Mouse (Mus musculus) liver, embryonic 14.5 days (tissue): ENCODE measurements at regions not wholly inside any gene's neighbourhood (a gene's known extent, or its start where the extent isn't known, plus 50 kb on each side); places are given as distances from the start of the nearest gene placed in this dataset.

Source experiments
- ATAC-seq: fragments of 200-750 bp; cut with Nextera tagmentation; 2 replicates; pipeline ENCODE4 v1.8.0; 2017; ENCODE audit warnings: moderate number of reproducible peaks, mild to moderate bottlenecking, moderate library complexity; ENCODE audit not compliant: insufficient read depth
- DNase-seq, 3 experiments: peaks; one replicate each; pipeline ENCODE4 v3.0.0-alpha.2; 2012 to 2013; ENCODE audit warnings: low read depth in 3 of 3, low spot score in 3 of 3
- H3K27ac ChIP-seq: fragments of 300-500 bp; sonication (generic); 2 replicates; pipeline ENCODE4 v1.5.1; 2014; ENCODE audit warnings: moderate library complexity, mild to moderate bottlenecking, control low read depth, inconsistent platforms
- H3K27me3 ChIP-seq: fragments of 300-500 bp; sonication (generic); 2 replicates; pipeline ENCODE4 v1.6.1; 2014; ENCODE audit warnings: mild to moderate bottlenecking, low read length, moderate library complexity; ENCODE audit not compliant: control insufficient read depth, insufficient read depth
- H3K36me3 ChIP-seq: fragments of 300-500 bp; sonication (generic); replicated peaks from 2 replicates; pipeline ENCODE4 v1.6.1; 2014; ENCODE audit warnings: low read depth; ENCODE audit not compliant: control insufficient read depth, insufficient read depth
- H3K4me1 ChIP-seq, 2 experiments: fragments of 200-500 bp in 1 of 2; fragments of 300-500 bp in 1 of 2; sonication (generic) in 1 of 2; replicated peaks; 2 replicates each; pipeline ENCODE4 v1.6.1; 2012 to 2014; ENCODE audit warnings: antibody characterized with exemption in 1 of 2, inconsistent platforms in 1 of 2, low read length in 1 of 2; ENCODE audit not compliant: control insufficient read depth in 2 of 2, insufficient read depth in 2 of 2
- H3K4me2 ChIP-seq: fragments of 300-500 bp; sonication (generic); 2 replicates; pipeline ENCODE4 v1.6.1; 2014; ENCODE audit warnings: low read depth, mild to moderate bottlenecking, control low read depth, moderate library complexity
- H3K4me3 ChIP-seq, 2 experiments: fragments of 200-500 bp in 1 of 2; fragments of 300-500 bp in 1 of 2; sonication (generic) in 1 of 2; 2 replicates each; pipeline ENCODE4 v1.5.1; 2012 to 2014; ENCODE audit warnings: low read depth in 2 of 2, low read length in 2 of 2, mild to moderate bottlenecking in 2 of 2, control low read depth in 1 of 2, inconsistent platforms in 1 of 2, moderate library complexity in 1 of 2; ENCODE audit not compliant: insufficient read depth in 1 of 2
- H3K9ac ChIP-seq: fragments of 300-500 bp; sonication (generic); replicated peaks from 2 replicates; pipeline ENCODE4 v1.6.1; 2014; ENCODE audit warnings: mild to moderate bottlenecking, control low read depth, moderate library complexity
- H3K9me3 ChIP-seq: fragments of 300-500 bp; sonication (generic); 2 replicates; pipeline ENCODE4 v1.6.1; 2016; ENCODE audit warnings: low read length, mixed read lengths; ENCODE audit not compliant: control insufficient read depth
- CTCF ChIP-seq: IDR thresholded peaks from 2 replicates; pipeline ENCODE4 v1.5.1; 2016; ENCODE audit warnings: antibody characterized with exemption, low read depth, control low read depth
- EP300 ChIP-seq: IDR thresholded peaks from 2 replicates; pipeline ENCODE4 v1.6.1; 2016; ENCODE audit warnings: antibody characterized with exemption, low read depth
- WGBS: fragments of 180-500 bp; shearing (Covaris S2); extraction: QIAGEN DNeasy Blood & Tissue Kit; methylation state at CpG from one replicate; pipeline ENCODE4 v1.1.7; 2014; ENCODE audit not compliant: insufficient replicate concordance; 5-methylcytosine and 5-hydroxymethylcytosine counted together

DNA sequence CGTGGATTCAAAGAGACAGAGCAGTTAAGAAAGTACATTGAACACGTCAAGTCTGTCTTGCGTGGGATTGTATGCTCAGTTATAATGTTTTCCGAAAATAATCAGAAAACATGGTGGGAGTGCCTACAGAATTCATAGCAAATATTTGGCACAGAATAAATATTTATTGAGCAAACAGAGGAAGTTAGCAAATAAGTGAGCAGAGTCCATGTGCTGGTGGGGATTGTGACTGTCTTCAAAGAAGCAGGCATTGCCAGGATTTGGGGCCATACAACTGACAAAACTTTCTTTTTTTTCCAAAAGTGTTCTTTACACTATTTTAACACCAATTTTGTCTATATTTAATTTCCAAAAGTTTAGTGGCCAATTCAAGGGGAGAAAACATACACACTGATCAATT is 1729.8 kb downstream of the AI429214 start:
- no peak overlapping the region for H3K27ac ChIP-seq
- TF ChIP-seq EP300, result no peak
- no peak for TF ChIP-seq CTCF
- no peak overlapping the region for H3K9ac ChIP-seq
- no peak overlapping the region for H3K4me2 ChIP-seq
- H3K4me1 ChIP-seq, result no peaks in the 10 kb centered on the region
- DNase-seq (peak in 1 of 3 experiments; percentile 2), ATAC-seq (no peak)
- H3K9me3 ChIP-seq, result no peaks in the 10 kb centered on the region
- H3K27me3 ChIP-seq, result no peaks in the 10 kb centered on the region
- no peaks in the 10 kb centered on the region for H3K36me3 ChIP-seq
- no peak overlapping the region for H3K4me3 ChIP-seq
- 69% methylated on average over 4 of the region's 4 CpGs for WGBS

DNA sequence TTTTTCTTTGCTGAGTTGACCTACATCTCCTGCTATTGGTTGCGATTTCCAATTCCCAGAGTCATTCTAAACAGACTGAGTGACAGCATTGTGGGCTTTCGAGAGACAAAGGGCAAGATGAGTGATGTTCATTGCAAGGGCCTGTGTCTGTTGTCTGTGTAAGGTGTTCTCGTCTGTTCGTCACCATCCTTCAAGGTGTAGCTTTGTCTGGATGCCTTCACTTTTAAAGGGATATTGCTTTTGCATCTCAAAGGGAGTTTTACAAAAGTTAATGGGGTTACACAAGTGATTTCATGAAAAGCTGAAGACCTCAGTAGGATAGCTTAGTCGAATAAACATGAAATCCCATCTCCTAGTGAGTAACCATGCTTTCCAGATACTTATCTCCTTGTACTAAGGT is 1731.9 kb downstream of the AI429214 start:
- no peaks in the 10 kb centered on the region for H3K27me3 ChIP-seq
- no peaks in the 10 kb centered on the region for H3K4me1 ChIP-seq
- no peaks in the 10 kb centered on the region for H3K9me3 ChIP-seq
- no peak overlapping the region for H3K4me3 ChIP-seq
- H3K4me2 ChIP-seq, result no peak overlapping the region
- DNase-seq (no peak), ATAC-seq (no peak)
- WGBS, result 57% methylated on average over 5 of the region's 5 CpGs
- no peak for TF ChIP-seq EP300
- no peak for TF ChIP-seq CTCF
- H3K36me3 ChIP-seq, result no peaks in the 10 kb centered on the region
- no peak overlapping the region for H3K9ac ChIP-seq
- no peak overlapping the region for H3K27ac ChIP-seq

DNA sequence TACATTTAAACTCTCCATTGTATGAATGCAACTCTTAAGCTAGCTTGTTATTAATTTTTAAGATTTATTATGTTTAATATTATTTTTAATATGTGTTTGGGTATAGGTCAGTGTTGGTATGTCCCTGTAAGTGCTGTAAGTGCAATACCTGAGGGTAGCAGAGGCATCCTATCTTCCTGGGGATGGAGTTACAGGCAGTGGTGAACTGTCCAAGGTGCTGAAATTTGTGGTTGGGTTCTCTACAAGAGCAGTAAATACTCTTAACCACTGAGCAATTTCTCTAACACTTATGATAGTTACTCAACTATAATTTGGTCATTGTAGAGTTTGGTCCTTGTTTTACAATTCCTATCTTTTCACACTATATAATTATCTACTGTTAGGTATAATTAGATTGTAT is 1753.7 kb downstream of the AI429214 start:
- DNase-seq (peak in 1 of 3 experiments; percentile 3), ATAC-seq (no peak)
- TF ChIP-seq EP300, result no peak
- no peak for TF ChIP-seq CTCF
- Histone ChIP-seq H3K4me1 (no peaks in the 10 kb centered on the region), H3K4me2 (no peak overlapping the region), H3K4me3 (no peak overlapping the region), H3K27ac (no peak overlapping the region), H3K27me3 (no peaks in the 10 kb centered on the region), H3K9me3 (no peaks in the 10 kb centered on the region), H3K9ac (no peak overlapping the region), H3K36me3 (no peaks in the 10 kb centered on the region)

DNA sequence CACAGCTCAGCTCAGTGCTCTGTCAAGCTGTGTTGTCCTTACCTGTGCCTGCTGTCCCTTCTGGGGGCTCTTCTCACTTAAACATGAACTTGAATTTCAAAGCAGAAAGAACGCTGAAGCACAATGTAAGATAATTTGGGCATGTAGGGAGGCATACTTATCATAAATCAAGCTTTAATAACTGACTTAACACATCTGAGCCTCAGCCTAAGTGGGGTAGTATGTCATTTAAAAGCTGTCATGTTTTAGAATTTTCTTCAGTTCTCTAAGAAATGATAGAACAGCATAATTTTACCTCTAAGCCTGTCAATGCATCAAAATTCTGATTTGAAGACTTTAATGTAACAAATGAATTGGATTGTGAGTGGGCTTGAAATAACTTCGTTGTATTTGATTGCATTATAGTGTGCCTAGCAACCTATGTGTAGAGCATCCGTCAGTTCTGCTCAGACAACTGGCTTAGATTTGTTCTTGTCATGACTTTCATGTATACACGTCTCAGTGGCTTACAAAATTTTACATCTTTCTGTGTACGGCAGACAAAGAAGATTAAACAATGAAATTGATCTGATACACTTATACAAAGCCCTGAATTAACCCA is 1773.3 kb downstream of the AI429214 start:
- Histone ChIP-seq H3K36me3 (no peaks in the 10 kb centered on the region), H3K4me2 (no peak overlapping the region), H3K27me3 (no peaks in the 10 kb centered on the region), H3K4me1 (no peaks in the 10 kb centered on the region), H3K9me3 (no peaks in the 10 kb centered on the region), H3K4me3 (no peak overlapping the region), H3K27ac (no peak overlapping the region), H3K9ac (no peak overlapping the region)
- DNase-seq (no peak), ATAC-seq (no peak)
- no peak for TF ChIP-seq EP300
- TF ChIP-seq CTCF, result no peak
- WGBS, result 50% methylated on average over 5 of the region's 5 CpGs

DNA sequence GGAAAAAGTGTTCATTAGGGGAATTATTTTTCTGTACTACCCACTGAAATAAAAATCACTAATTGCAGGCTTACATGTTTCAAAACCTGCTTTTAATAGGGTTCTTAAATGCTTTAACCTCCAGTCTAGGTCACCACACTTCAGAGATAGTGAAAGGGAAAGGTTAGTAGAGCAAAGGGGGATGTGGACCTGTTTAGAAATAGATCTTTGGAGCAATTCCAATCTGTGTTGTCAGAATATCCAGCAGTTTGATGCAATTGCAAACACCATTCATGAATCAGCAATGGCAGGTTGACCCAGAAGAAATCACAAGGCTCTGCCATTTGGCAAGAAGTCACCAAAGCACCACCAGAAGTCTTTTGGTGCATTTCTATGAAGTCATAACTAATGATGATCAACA is 1819.1 kb downstream of the AI429214 start:
- Histone ChIP-seq H3K9ac (no peak overlapping the region), H3K36me3 (no peaks in the 10 kb centered on the region), H3K4me1 (no peaks in the 10 kb centered on the region), H3K9me3 (no peaks in the 10 kb centered on the region), H3K4me2 (no peak overlapping the region), H3K27me3 (no peaks in the 10 kb centered on the region), H3K27ac (no peak overlapping the region), H3K4me3 (no peak overlapping the region)
- TF ChIP-seq CTCF (no peak), EP300 (no peak)
- ATAC-seq, result no peak
- DNase-seq, result no peak

DNA sequence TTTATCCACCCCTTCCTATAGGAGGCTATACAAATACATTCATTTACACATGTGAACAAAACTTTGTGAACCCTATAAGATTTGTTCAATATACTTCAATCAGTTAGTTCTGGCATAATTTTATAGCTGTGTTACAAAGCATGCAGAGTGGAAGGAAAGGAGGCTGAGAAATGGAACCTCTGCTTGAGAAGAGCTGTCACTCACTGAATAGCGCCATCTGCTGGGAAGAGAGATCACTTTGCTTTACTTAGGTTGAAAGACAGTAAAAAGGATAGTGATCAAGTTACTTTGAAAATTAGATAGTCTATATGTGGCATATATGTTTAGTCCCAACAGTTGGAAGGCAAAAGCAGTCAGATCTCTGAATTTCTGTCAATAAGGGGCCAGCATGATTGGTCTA is 1824.8 kb downstream of the AI429214 start:
- Histone ChIP-seq H3K4me3 (no peak overlapping the region), H3K27me3 (no peaks in the 10 kb centered on the region), H3K9me3 (no peaks in the 10 kb centered on the region), H3K36me3 (no peaks in the 10 kb centered on the region), H3K9ac (no peak overlapping the region), H3K4me2 (no peak overlapping the region), H3K4me1 (no peaks in the 10 kb centered on the region), H3K27ac (no peak overlapping the region)
- peak in 1 of 3 experiments; percentile 0 for DNase-seq
- no peak for TF ChIP-seq EP300
- peak; percentile 33; the same call in 1 of the 2 replicates for TF ChIP-seq CTCF
- ATAC-seq, result no peak
- WGBS, result 28% methylated on average over 1 of the region's 1 CpGs
